Mouse (Mus musculus): ENCODE data around the gene Pias4. TPM values are rescaled to one million over a fixed set of nuclear protein-coding genes. Genes with fewer than 3 reads are reported as not detected.

Pias4 gene
- polyA plus RNA-seq, 1 experiment from 2014 or later = 52.5 TPM

- peak overlapping the region; percentile 88 for H3K9ac ChIP-seq (ENCODE audit: low read depth, low read length)
- H3K4me2 ChIP-seq (ENCODE audit: low read depth, low read length) = peak overlapping the region; percentile 63
- no peaks in the 10 kb centered on the region for H3K9me3 ChIP-seq (ENCODE audit: control insufficient read depth, low read length)
- peak overlapping the region; percentile 94 for H3K27ac ChIP-seq (ENCODE audit: low read length)
- 1% methylated on average over 24 of the region's 24 CpGs for WGBS
- no peaks in the 10 kb centered on the region for H3K36me3 ChIP-seq (ENCODE audit: control insufficient read depth, insufficient read depth, low read length)
- H3K4me1 ChIP-seq (ENCODE audit: control insufficient read depth, insufficient read depth, low read length) = peaks cover 42% of the 10 kb centered on the region
- no peaks in the 10 kb centered on the region for H3K27me3 ChIP-seq (replicated peaks; ENCODE audit: control insufficient read depth, insufficient read depth, low read length)
- ATAC-seq = no peak
- H3K4me3 ChIP-seq (ENCODE audit: low read length) = peak overlapping the region; percentile 90
Observed at GRCm38 (mm10) chr10:81138131-81138782, 29.5 kb downstream of the Pias4 start.

DNA sequence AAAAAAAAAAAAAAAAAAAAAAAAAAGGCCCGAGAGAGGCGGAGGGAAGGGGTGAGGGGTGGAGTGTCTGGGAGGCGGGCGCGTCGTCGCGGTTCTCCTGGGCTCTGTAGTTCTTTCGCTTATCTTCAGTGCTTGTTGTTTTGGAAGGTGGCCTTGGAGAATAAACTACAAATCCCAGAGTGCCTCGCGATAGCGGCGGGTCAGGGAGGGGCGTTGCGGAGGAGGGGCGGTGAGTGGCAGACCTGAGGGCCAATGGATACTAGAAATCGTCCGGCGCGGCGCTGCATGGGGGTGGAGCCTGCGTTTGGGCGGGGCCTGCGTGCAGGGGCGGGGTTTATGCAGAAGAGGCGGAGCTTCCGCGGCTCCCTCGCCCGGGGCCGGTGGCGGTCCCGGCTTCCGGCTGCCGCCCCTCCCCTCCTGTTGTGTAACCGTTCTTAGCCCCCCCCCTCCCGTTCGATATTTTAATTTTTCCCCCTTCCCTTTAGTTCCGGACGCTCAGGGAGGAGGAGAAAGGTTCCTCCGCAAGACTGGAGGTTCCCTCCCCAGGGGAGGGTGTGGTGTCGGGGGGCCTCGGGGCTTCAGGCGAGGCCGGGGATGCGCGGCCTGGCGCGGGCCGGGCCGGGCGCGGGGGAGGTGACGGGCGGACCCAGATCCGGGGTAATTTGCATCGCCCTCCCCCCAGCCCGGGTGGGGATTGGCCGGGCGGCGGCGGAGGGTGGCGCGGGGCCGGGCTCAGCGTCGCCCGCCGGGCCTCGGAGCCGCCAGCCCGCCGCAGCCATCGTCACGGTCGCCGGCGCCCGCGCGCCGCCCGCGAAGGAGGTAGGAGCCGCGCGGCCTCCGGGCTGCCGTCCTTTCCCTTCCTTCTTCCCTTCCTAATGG lies 30.2 kb downstream of the Pias4 start:
- Histone ChIP-seq H3K4me3 (ENCODE audit: low read length) (peak overlapping the region; percentile 90), H3K9me3 (ENCODE audit: control insufficient read depth, low read length) (no peaks in the 10 kb centered on the region), H3K4me2 (ENCODE audit: low read depth, low read length) (peak overlapping the region; percentile 63), H3K36me3 (ENCODE audit: control insufficient read depth, insufficient read depth, low read length) (no peaks in the 10 kb centered on the region), H3K4me1 (ENCODE audit: control insufficient read depth, insufficient read depth, low read length) (peaks cover 35% of the 10 kb centered on the region), H3K9ac (ENCODE audit: low read depth, low read length) (peak overlapping the region; percentile 95), H3K27me3 (replicated peaks; ENCODE audit: control insufficient read depth, insufficient read depth, low read length) (no peaks in the 10 kb centered on the region), H3K27ac (ENCODE audit: low read length) (peak overlapping the region; percentile 99)
- WGBS = under 1% methylated on average over 82 of the region's 89 CpGs
- ATAC-seq = peak; percentile 79

DNA sequence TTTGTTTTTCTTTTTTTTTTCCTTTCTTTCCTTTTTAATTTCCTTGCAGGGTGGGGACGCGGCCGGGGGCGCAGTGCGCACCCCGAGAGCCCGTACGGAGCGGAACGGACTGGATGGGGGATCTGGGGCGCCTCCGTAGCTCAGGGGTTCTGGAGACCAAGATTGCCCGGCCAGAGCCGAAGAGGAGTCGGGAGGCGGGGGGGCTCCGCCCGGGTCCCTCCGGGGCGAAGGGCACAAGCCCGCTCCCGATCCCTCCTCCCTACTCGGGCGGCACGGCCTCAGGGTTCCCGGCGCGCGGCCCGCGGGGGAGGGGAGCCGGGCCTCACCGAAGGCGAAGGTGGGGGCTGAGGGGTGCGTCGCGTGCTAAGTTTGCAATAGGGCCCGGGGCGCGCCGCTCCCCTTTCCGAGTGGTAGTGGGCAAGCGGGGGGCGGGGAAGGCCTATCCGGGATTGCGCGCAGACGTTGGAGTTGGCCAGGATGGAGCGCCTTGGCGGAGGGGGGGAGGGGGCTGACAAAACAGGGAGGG lies 31.0 kb downstream of the Pias4 start:
- no peaks in the 10 kb centered on the region for H3K9me3 ChIP-seq (ENCODE audit: control insufficient read depth, low read length)
- H3K27me3 ChIP-seq (replicated peaks; ENCODE audit: control insufficient read depth, insufficient read depth, low read length) = no peaks in the 10 kb centered on the region
- peak overlapping the region; percentile 91 for H3K4me2 ChIP-seq (ENCODE audit: low read depth, low read length)
- peak; percentile 22 for ATAC-seq
- WGBS = under 1% methylated on average over 46 of the region's 50 CpGs
- H3K27ac ChIP-seq (ENCODE audit: low read length) = peak overlapping the region; percentile 99
- peak overlapping the region; percentile 90 for H3K4me3 ChIP-seq (ENCODE audit: low read length)
- peaks cover 32% of the 10 kb centered on the region for H3K4me1 ChIP-seq (ENCODE audit: control insufficient read depth, insufficient read depth, low read length)
- no peaks in the 10 kb centered on the region for H3K36me3 ChIP-seq (ENCODE audit: control insufficient read depth, insufficient read depth, low read length)
- peak overlapping the region; percentile 95 for H3K9ac ChIP-seq (ENCODE audit: low read depth, low read length)

GRCm38 (mm10) chr10:81135831-81136705 lies 31.7 kb downstream of the Pias4 start:
- peak overlapping the region; percentile 91 for H3K4me2 ChIP-seq (ENCODE audit: low read depth, low read length)
- H3K9me3 ChIP-seq (ENCODE audit: control insufficient read depth, low read length) = no peaks in the 10 kb centered on the region
- peak overlapping the region; percentile 90 for H3K4me3 ChIP-seq (ENCODE audit: low read length)
- WGBS = under 1% methylated on average over 70 of the region's 86 CpGs
- H3K27me3 ChIP-seq (replicated peaks; ENCODE audit: control insufficient read depth, insufficient read depth, low read length) = no peaks in the 10 kb centered on the region
- H3K36me3 ChIP-seq (ENCODE audit: control insufficient read depth, insufficient read depth, low read length) = no peaks in the 10 kb centered on the region
- H3K27ac ChIP-seq (ENCODE audit: low read length) = peak overlapping the region; percentile 99
- H3K4me1 ChIP-seq (ENCODE audit: control insufficient read depth, insufficient read depth, low read length) = peaks cover 30% of the 10 kb centered on the region
- H3K9ac ChIP-seq (ENCODE audit: low read depth, low read length) = peak overlapping the region; percentile 95
- ATAC-seq = peak; percentile 52

DNA sequence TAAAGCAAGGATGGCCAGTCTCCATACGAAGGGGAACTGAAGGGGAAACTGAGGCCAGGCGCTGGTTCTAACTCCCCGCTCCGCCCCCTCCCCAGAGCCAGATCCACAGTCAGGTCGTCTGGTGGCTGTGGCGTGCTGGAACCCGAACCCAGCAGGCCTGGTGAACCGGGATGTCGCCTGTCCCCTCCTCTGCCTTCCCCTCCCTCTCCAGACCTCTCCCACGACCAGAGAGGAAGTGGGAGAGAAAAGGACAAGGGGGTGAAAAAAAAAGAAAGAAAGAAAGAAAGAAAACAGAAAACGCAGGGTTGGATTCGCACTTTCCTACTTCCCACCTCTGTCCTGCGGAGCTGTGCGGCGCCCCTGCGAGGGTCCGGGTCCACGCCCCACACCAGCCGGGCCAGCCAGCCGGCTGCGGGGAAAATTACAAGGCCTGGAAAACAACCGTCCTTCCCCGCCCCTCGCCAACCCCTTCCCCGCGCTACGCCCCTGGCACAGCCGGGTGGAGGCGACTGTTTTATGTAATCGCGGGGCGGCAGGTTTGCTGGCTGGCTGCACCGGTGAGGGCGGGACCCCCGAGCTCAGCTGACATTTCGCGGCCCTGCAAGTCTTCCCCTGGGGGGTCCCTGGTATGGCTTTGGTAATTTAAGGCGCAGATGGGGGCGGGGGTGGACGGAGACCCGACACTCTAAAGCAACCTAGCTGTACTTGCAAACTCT lies 32.6 kb downstream of the Pias4 start, which contains the start of gene Zbtb7a:
Gene Zbtb7a (plus strand): TSS at position 255 of the 716 bp plus-strand sequence.
- H3K4me1 ChIP-seq (ENCODE audit: control insufficient read depth, insufficient read depth, low read length) = peaks cover 21% of the 10 kb centered on the region
- 4% methylated on average over 41 of the region's 41 CpGs for WGBS
- no peaks in the 10 kb centered on the region for H3K36me3 ChIP-seq (ENCODE audit: control insufficient read depth, insufficient read depth, low read length)
- H3K27ac ChIP-seq (ENCODE audit: low read length) = peak within 1 kb of the TSS; percentile 99
- H3K27me3 ChIP-seq (replicated peaks; ENCODE audit: control insufficient read depth, insufficient read depth, low read length) = no peaks in the 10 kb centered on the region
- peak within 1 kb of the TSS; percentile 91 for H3K4me2 ChIP-seq (ENCODE audit: low read depth, low read length)
- peak within 1 kb of the TSS; percentile 90 for H3K4me3 ChIP-seq (ENCODE audit: low read length)
- H3K9me3 ChIP-seq (ENCODE audit: control insufficient read depth, low read length) = no peaks in the 10 kb centered on the region
- ATAC-seq = no peak
- peak within 1 kb of the TSS; percentile 95 for H3K9ac ChIP-seq (ENCODE audit: low read depth, low read length)

DNA sequence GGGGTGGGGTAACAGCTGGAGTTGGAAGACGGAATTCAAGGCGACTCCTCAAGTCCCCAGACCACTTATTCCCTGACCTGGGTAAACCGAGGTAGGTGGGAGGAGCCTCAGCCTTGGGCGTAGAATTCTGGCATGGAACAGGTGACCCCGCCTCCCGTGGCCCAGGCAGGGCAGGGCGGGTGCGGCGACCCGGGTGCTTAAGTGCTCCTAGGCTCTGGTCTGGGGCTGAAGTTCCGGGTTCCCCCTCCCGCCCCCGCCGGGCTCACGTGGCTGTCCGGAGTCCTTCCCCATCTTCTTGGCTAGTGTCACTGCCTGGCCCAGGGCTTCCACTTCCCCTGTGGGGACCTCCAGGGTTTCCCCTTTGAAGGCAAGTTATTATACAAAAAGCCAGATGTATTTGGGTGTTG lies 33.5 kb downstream of the Pias4 start:
- H3K4me1 ChIP-seq (ENCODE audit: control insufficient read depth, insufficient read depth, low read length) = peaks cover 12% of the 10 kb centered on the region
- H3K9ac ChIP-seq (ENCODE audit: low read depth, low read length) = no peak overlapping the region
- WGBS = 3% methylated on average over 16 of the region's 16 CpGs
- H3K9me3 ChIP-seq (ENCODE audit: control insufficient read depth, low read length) = no peaks in the 10 kb centered on the region
- H3K36me3 ChIP-seq (ENCODE audit: control insufficient read depth, insufficient read depth, low read length) = no peaks in the 10 kb centered on the region
- peak overlapping the region; percentile 91 for H3K4me2 ChIP-seq (ENCODE audit: low read depth, low read length)
- no peaks in the 10 kb centered on the region for H3K27me3 ChIP-seq (replicated peaks; ENCODE audit: control insufficient read depth, insufficient read depth, low read length)
- ATAC-seq = peak; percentile 3; the same call in 1 of the 2 replicates
- peak overlapping the region; percentile 99 for H3K27ac ChIP-seq (ENCODE audit: low read length)
- peak overlapping the region; percentile 90 for H3K4me3 ChIP-seq (ENCODE audit: low read length)

DNA sequence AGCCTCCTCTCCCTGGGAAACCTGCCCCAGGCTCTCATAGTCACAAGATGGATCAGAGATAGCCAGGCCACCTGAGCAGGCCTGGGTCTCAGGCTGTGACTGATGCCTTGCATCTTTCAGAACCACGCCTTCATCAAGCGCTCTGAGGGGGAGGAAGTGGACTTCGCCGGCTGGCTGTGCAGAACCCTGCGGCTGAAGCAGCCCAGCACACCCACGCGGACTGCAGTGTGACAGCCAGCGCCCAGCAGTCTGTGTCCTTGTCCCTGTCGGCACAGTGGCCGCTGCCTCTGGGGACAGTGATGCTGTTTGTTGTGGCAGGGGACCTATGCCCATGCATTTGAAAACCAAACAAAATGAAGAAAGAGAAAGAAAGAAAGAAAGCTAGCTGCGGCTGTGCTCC lies 44.2 kb downstream of the Pias4 start:
- Histone ChIP-seq H3K27ac (ENCODE audit: low read length) (no peak overlapping the region), H3K36me3 (ENCODE audit: control insufficient read depth, insufficient read depth, low read length) (peaks cover 35% of the 10 kb centered on the region), H3K27me3 (replicated peaks; ENCODE audit: control insufficient read depth, insufficient read depth, low read length) (no peaks in the 10 kb centered on the region), H3K9ac (ENCODE audit: low read depth, low read length) (no peak overlapping the region), H3K4me2 (ENCODE audit: low read depth, low read length) (no peak overlapping the region), H3K4me3 (ENCODE audit: low read length) (no peak overlapping the region), H3K9me3 (ENCODE audit: control insufficient read depth, low read length) (no peaks in the 10 kb centered on the region), H3K4me1 (ENCODE audit: control insufficient read depth, insufficient read depth, low read length) (peaks cover 9% of the 10 kb centered on the region; the same call in 1 of the 2 replicates)
- no peak for ATAC-seq
- WGBS = 81% methylated on average over 11 of the region's 11 CpGs

GRCm38 (mm10) chr10:81122889-81123288 lies 44.8 kb downstream of the Pias4 start:
- 56% methylated on average over 2 of the region's 2 CpGs for WGBS
- H3K9ac ChIP-seq (ENCODE audit: low read depth, low read length) = no peak overlapping the region

More at GRCm38 (mm10) chr10:81122889-81123288, 44.8 kb downstream of the Pias4 start:
- no peaks in the 10 kb centered on the region for H3K27me3 ChIP-seq (replicated peaks; ENCODE audit: control insufficient read depth, insufficient read depth, low read length)
- H3K27ac ChIP-seq (ENCODE audit: low read length) = no peak overlapping the region
- H3K4me3 ChIP-seq (ENCODE audit: low read length) = no peak overlapping the region
- no peak for ATAC-seq
- no peak overlapping the region for H3K4me2 ChIP-seq (ENCODE audit: low read depth, low read length)
- no peaks in the 10 kb centered on the region for H3K9me3 ChIP-seq (ENCODE audit: control insufficient read depth, low read length)
- H3K36me3 ChIP-seq (ENCODE audit: control insufficient read depth, insufficient read depth, low read length) = peaks cover 38% of the 10 kb centered on the region
- H3K4me1 ChIP-seq (ENCODE audit: control insufficient read depth, insufficient read depth, low read length) = peaks cover 3% of the 10 kb centered on the region; the same call in 1 of the 2 replicates

All from intestine, embryonic 16.5 days (tissue).